ENCODE assay signal across 13 mouse cellular contexts in genomic region chr14:8183330-8183729, GRCm38 (mm10). TPM values are rescaled to one million over a fixed set of nuclear protein-coding genes. Genes with fewer than 3 reads are reported as not detected.
DNase-seq lines count a peak whose midpoint lies in the region; ATAC-seq and TF ChIP-seq lines count a peak whose summit lies in the region.
"Had no signal": no experiment of that assay in that cellular context is flagged by ENCODE, and none has a peak within 500 bp of the region (broad histone marks: within the 10 kb centered on the region; RNA-seq: fewer than 3 reads in every experiment).

No protein-coding gene starts in this region.

- no peak for DNase-seq in kidney, postnatal 0 days (ENCODE audit: low spot score)
- no peak for DNase-seq in kidney, adult 9 months
- DNase-seq in 416B (ENCODE audit: low read depth) (peak; percentile 24), CH12.LX (ENCODE audit: extremely low read depth) (peak; percentile 8)
- no peak for DNase-seq in brain, embryonic 14.5 days (ENCODE audit: low read depth)
- DNase-seq in cerebellum, postnatal 14 days, result no peak
- no peak for DNase-seq in adrenal gland, adult (ENCODE audit: inconsistent age in 2 of 2, low spot score in 1 of 2)
- DNase-seq: cerebellum, adult 9-11 months; heart, adult 18-20 months; kidney, adult 8-10 months; right cerebral cortex, postnatal 4 days had no signal

- peak; percentile 17 for TF ChIP-seq RAD21 in CH12.LX (IDR thresholded peaks at IDR 0.05; ENCODE audit: low read depth, low read length)

- no peaks in the 10 kb centered on the region for H3K36me3 ChIP-seq in kidney, postnatal 0 days (ENCODE audit: insufficient read depth, low read length)
- no peaks in the 10 kb centered on the region for H3K36me3 ChIP-seq in CH12.LX (replicated peaks in 1 of 2; ENCODE audit: control insufficient read depth in 1 of 2, insufficient read depth in 1 of 2, low read length in 1 of 2)
- H3K36me3 ChIP-seq: limb, embryonic 12.5 days had no signal

- dilution Hi-C loops in CH12.LX (cut with MboI; ENCODE audit: extremely low pct_ligation_motif_present, extremely low pct_unique_long_range_greater_than_20kb, low sequenced_read_pairs), result no loop called here

- no peak overlapping the region for H3K9ac ChIP-seq in kidney, postnatal 0 days (ENCODE audit: low read depth, low read length)
- H3K9ac ChIP-seq in CH12.LX (ENCODE audit: insufficient read depth, low read depth), result no peak overlapping the region
- H3K9ac ChIP-seq: limb, embryonic 12.5 days had no signal

- H3K4me1 ChIP-seq in kidney, postnatal 0 days (replicated peaks; ENCODE audit: insufficient read depth, low read length), result no peaks in the 10 kb centered on the region
- no peaks in the 10 kb centered on the region for H3K4me1 ChIP-seq in CH12.LX (ENCODE audit: control insufficient read depth in 1 of 2, insufficient read depth in 2 of 2)
- H3K4me1 ChIP-seq: limb, embryonic 12.5 days had no signal

- H3K9me3 ChIP-seq in kidney, postnatal 0 days (replicated peaks; ENCODE audit: low read length), result no peaks in the 10 kb centered on the region
- H3K9me3 ChIP-seq in CH12.LX (replicated peaks; ENCODE audit: low read length), result peaks cover 11% of the 10 kb centered on the region

- TF ChIP-seq CTCF in kidney, postnatal 0 days (IDR thresholded peaks at IDR 0.05; ENCODE audit: low read depth), result peak; percentile 25; the same call in 1 of the 2 replicates
- TF ChIP-seq CTCF in CH12.LX (conservative IDR thresholded peaks at IDR 0.05 in 1 of 2, IDR thresholded peaks at IDR 0.05 in 1 of 2; ENCODE audit: low read depth in 2 of 2, low read length in 2 of 2), result peak; percentile 23 to 41; a peak in 2 of 4 replicates
- peak; percentile 17; the same call in 1 of the 2 replicates for TF ChIP-seq CTCF in brain, embryonic 14.5 days (IDR thresholded peaks at IDR 0.05; ENCODE audit: borderline replicate concordance, extremely low read depth, insufficient read depth, insufficient read length)

- no peak for TF ChIP-seq EP300 in CH12.LX (IDR thresholded peaks at IDR 0.05; ENCODE audit: low read length)

- H3K27ac ChIP-seq in kidney, postnatal 0 days, result no peak overlapping the region
- no peak overlapping the region for H3K27ac ChIP-seq in CH12.LX (ENCODE audit: insufficient read depth, low read depth)
- H3K27ac ChIP-seq: limb, embryonic 12.5 days; macrophage had no signal

- in situ Hi-C loops in CH12.LX (cut with MboI; ENCODE audit: low pct_ligation_motif_present, low pct_unique_long_range_greater_than_20kb, low sequenced_read_pairs), result no loop called here

- H3K79me2 ChIP-seq in CH12.LX (replicated peaks; ENCODE audit: control insufficient read depth, extremely low read depth, insufficient read depth, poor library complexity, severe bottlenecking), result no peaks in the 10 kb centered on the region

- no peak overlapping the region for H3K4me2 ChIP-seq in kidney, postnatal 0 days (ENCODE audit: low read length)
- H3K4me2 ChIP-seq in CH12.LX (ENCODE audit: insufficient read depth, low read depth, poor library complexity, severe bottlenecking), result no peak overlapping the region
- H3K4me2 ChIP-seq: limb, embryonic 12.5 days had no signal

- H3K27me3 ChIP-seq in kidney, postnatal 0 days (ENCODE audit: insufficient read depth, low read length), result no peaks in the 10 kb centered on the region
- peaks cover 2% of the 10 kb centered on the region for H3K27me3 ChIP-seq in CH12.LX (replicated peaks)
- H3K27me3 ChIP-seq: limb, embryonic 12.5 days had no signal

- TF ChIP-seq POLR2A in CH12.LX (IDR thresholded peaks at IDR 0.05; ENCODE audit: low read depth, low read length), result no peak
- no peak for TF ChIP-seq POLR2A in brain, embryonic 14.5 days (IDR thresholded peaks at IDR 0.05; ENCODE audit: borderline replicate concordance, extremely low read depth, insufficient read depth, insufficient read length, poor library complexity, severe bottlenecking)

- no peak for ATAC-seq in kidney, postnatal 0 days (replicated peaks; ENCODE audit: low FRiP score, low read depth)

- 68% methylated on average over 3 of the region's 3 CpGs for WGBS in kidney, postnatal 0 days

- no peak overlapping the region for H3K4me3 ChIP-seq in kidney, postnatal 0 days (replicated peaks; ENCODE audit: low read depth, low read length)
- no peak overlapping the region for H3K4me3 ChIP-seq in CH12.LX (replicated peaks in 1 of 3; ENCODE audit: low read depth in 2 of 3, low read length in 2 of 3, poor library complexity in 1 of 3)
- H3K4me3 ChIP-seq: limb, embryonic 12.5 days had no signal

TF ChIP-seq in CH12.LX, 34 proteins besides CTCF, POLR2A, EP300 and RAD21:
- TF ChIP-seq MYC (IDR thresholded peaks at IDR 0.05; ENCODE audit: low read depth, low read length) (no peak), E2F4 (IDR thresholded peaks at IDR 0.05; ENCODE audit: insufficient replicate concordance, low read depth, low read length) (no peak), TCF12 (IDR thresholded peaks at IDR 0.05; ENCODE audit: low read depth, low read length) (no peak), MAX (IDR thresholded peaks at IDR 0.05; ENCODE audit: low read length) (no peak), ELF1 (IDR thresholded peaks at IDR 0.05; ENCODE audit: low read depth, low read length) (no peak), CHD2 (IDR thresholded peaks at IDR 0.05; ENCODE audit: low read length) (no peak), JUND (conservative IDR thresholded peaks at IDR 0.05; ENCODE audit: low read depth, low read length) (no peak), CHD1 (IDR thresholded peaks at IDR 0.05; ENCODE audit: low read depth, low read length) (no peak), HCFC1 (IDR thresholded peaks at IDR 0.05; ENCODE audit: low read depth, low read length) (no peak), NELFE (IDR thresholded peaks at IDR 0.05; ENCODE audit: low read depth, low read length) (no peak), USF2 (conservative IDR thresholded peaks at IDR 0.05; ENCODE audit: low read depth, low read length) (no peak), SIN3A (IDR thresholded peaks at IDR 0.05; ENCODE audit: low read length) (no peak), MAZ (IDR thresholded peaks at IDR 0.05; ENCODE audit: low read depth, low read length) (no peak), MEF2A (IDR thresholded peaks at IDR 0.05; ENCODE audit: borderline replicate concordance, low read depth, low read length) (no peak), MXI1 (IDR thresholded peaks at IDR 0.05; ENCODE audit: low read depth, low read length) (no peak), POLR2AphosphoS2 (IDR thresholded peaks at IDR 0.05; ENCODE audit: low read depth, low read length) (no peak), PAX5 (IDR thresholded peaks at IDR 0.05; ENCODE audit: low read length) (no peak), BHLHE40 (IDR thresholded peaks at IDR 0.05; ENCODE audit: low read depth, low read length) (no peak), UBTF (IDR thresholded peaks at IDR 0.05; ENCODE audit: low read depth, low read length) (no peak)
TF ChIP-seq in CH12.LX: peak in this region for 0.

RNA-seq across cellular contexts. Expression of gene Pdhb, which starts 10.5 kb away (rescaled TPM):
- 318 and 322 TPM in 2 replicates for polyA plus RNA-seq in kidney, postnatal 0 days (2015; fragmentation: Nextera tagmentation; extraction: Ambion mirVana)
- 100 and 108 TPM in 2 replicates for total RNA-seq in CH12.LX (2012; rRNA removed)
- total RNA-seq in CH12.LX (2014; rRNA removed), result 205 and 223 TPM in 2 replicates
- polyA plus RNA-seq in CH12.LX (2012; ENCODE audit: insufficient read length, low read depth), result 122 and 132 TPM in 2 replicates
- polyA plus RNA-seq in brain, embryonic 14.5 days (2012; rRNA removed), result 158 and 181 TPM in 2 replicates

RNA-seq across cellular contexts. Expression of gene Kctd6, which starts 30.6 kb away (rescaled TPM):
- polyA plus RNA-seq in kidney, postnatal 0 days (2015; fragmentation: Nextera tagmentation; extraction: Ambion mirVana), result 30.2 and 34.1 TPM in 2 replicates
- 1.7 and 2.9 TPM in 2 replicates for total RNA-seq in CH12.LX (2012; rRNA removed)
- 3.7 and 3.8 TPM in 2 replicates for total RNA-seq in CH12.LX (2014; rRNA removed)
- 3.3 and 4.2 TPM in 2 replicates for polyA plus RNA-seq in CH12.LX (2012; ENCODE audit: insufficient read length, low read depth)
- polyA plus RNA-seq in brain, embryonic 14.5 days (2012; rRNA removed), result 15.0 and 16.9 TPM in 2 replicates

Comparison
In these comparisons a context has a peak if more than half of its experiments do, and no peak if none do; other contexts are left out.
1. DNase-seq: peak in 416B (single experiment) and CH12.LX (single experiment); none in kidney, postnatal 0 days (single experiment), kidney, adult 9 months (single experiment), brain, embryonic 14.5 days (single experiment), cerebellum, postnatal 14 days (0 of 2) and adrenal gland, adult (0 of 2).
2. Peak in every context shown above with its lines, with median percentiles within 50 percentile points of each other: CTCF ChIP-seq.